Mouse (Mus musculus) hindbrain, postnatal 0 days (tissue): Measurements from ENCODE around the gene Phactr4. TPM values are rescaled to one million over a fixed set of nuclear protein-coding genes. Genes with fewer than 3 reads are reported as not detected.

ENCODE experiments used
- ATAC-seq: fragments of 200-750 bp; cut with Nextera tagmentation; 2 replicates; pipeline ENCODE4 v1.8.0; 2017; ENCODE audit warnings: mild to moderate bottlenecking, moderate TSS enrichment, moderate library complexity
- DNase-seq: peaks from one replicate; pipeline ENCODE4 v3.0.0-alpha.2; 2015; ENCODE audit warnings: low spot score
- H3K27ac ChIP-seq: fragments of 300-500 bp; sonication (generic); 2 replicates; pipeline ENCODE4 v1.5.1; 2014; ENCODE audit warnings: mild to moderate bottlenecking
- H3K27me3 ChIP-seq: fragments of 300-500 bp; sonication (generic); 2 replicates; pipeline ENCODE4 v1.6.1; 2014; ENCODE audit warnings: low read length, mixed read lengths; ENCODE audit not compliant: insufficient read depth
- H3K36me3 ChIP-seq: fragments of 300-500 bp; sonication (generic); 2 replicates; pipeline ENCODE4 v1.6.1; 2014; ENCODE audit warnings: low read length, mixed read lengths; ENCODE audit not compliant: insufficient read depth
- H3K4me1 ChIP-seq: fragments of 300-500 bp; sonication (generic); 2 replicates; pipeline ENCODE4 v1.6.1; 2014; ENCODE audit warnings: antibody characterized with exemption, low read length, mixed read lengths; ENCODE audit not compliant: insufficient read depth
- H3K4me2 ChIP-seq: fragments of 300-500 bp; sonication (generic); 2 replicates; pipeline ENCODE4 v1.6.1; 2014; ENCODE audit warnings: low read depth, mild to moderate bottlenecking, low read length, moderate library complexity, mixed read lengths
- H3K4me3 ChIP-seq: fragments of 300-500 bp; sonication (generic); 2 replicates; pipeline ENCODE4 v1.5.1; 2014; ENCODE audit warnings: low read length
- H3K9ac ChIP-seq: fragments of 300-500 bp; sonication (generic); replicated peaks from 2 replicates; pipeline ENCODE4 v1.6.1; 2014; ENCODE audit warnings: mild to moderate bottlenecking, low read length, moderate library complexity, mixed read lengths
- H3K9me3 ChIP-seq: fragments of 300-500 bp; sonication (generic); 2 replicates; pipeline ENCODE4 v1.6.1; 2016; ENCODE audit warnings: low read length, mixed read lengths
- CTCF ChIP-seq: IDR thresholded peaks from 2 replicates; pipeline ENCODE4 v1.5.1; 2016; ENCODE audit warnings: antibody characterized with exemption, control low read depth, low read depth
- WGBS: fragments of 180-500 bp; shearing (Covaris S2); extraction: QIAGEN DNeasy Blood & Tissue Kit; methylation state at CpG from one replicate; pipeline ENCODE4 v1.1.7; 2014; 5-methylcytosine and 5-hydroxymethylcytosine counted together
- polyA plus RNA-seq: library from polyadenylated mRNA; unstranded; fragments of >200 nt; fragmentation: Nextera tagmentation; extraction: Ambion mirVana; gene quantifications from 2 replicates; pipeline ENCODE4 v1.2.1, GENCODE M21; 2015
- total RNA-seq: library from RNA; depleted of rRNA; stranded (reverse); fragments of >200 nt; gene quantifications from 2 replicates; pipeline ENCODE4 v1.2.3, GENCODE M21; 2014

Phactr4 gene
- total and polyA plus RNA-seq, 2 experiments from 2014 or later = 4.0 to 5.2 TPM

DNA sequence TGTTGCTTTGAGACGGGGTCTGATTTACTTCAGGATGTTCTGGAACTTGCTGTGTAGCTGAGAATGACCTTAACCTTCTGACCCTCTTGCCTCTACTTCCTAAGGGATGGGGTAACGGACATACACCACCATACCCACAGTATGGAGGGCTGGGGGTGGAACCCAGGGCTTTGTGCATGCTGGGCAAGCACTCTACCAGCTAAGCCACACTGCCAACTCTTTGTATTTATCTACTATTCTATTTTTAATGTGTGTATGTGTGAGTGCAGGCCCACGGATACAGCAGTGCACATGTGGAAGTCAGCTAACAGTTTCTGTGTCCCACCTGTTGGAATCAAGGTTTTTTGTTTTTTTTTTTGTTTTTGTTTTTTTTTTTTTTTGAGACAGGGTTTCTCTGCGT lies 62.8 kb downstream of the Phactr4 start:
- H3K4me3 ChIP-seq = no peak overlapping the region
- H3K4me1 ChIP-seq = no peaks in the 10 kb centered on the region
- ATAC-seq (no peak), DNase-seq (no peak)
- no peaks in the 10 kb centered on the region for H3K9me3 ChIP-seq
- no peak overlapping the region for H3K4me2 ChIP-seq
- 91% methylated on average over 3 of the region's 4 CpGs for WGBS
- no peak overlapping the region for H3K9ac ChIP-seq
- H3K27ac ChIP-seq = no peak overlapping the region
- H3K36me3 ChIP-seq = peaks cover 15% of the 10 kb centered on the region
- TF ChIP-seq CTCF = no peak
- H3K27me3 ChIP-seq = no peaks in the 10 kb centered on the region

DNA sequence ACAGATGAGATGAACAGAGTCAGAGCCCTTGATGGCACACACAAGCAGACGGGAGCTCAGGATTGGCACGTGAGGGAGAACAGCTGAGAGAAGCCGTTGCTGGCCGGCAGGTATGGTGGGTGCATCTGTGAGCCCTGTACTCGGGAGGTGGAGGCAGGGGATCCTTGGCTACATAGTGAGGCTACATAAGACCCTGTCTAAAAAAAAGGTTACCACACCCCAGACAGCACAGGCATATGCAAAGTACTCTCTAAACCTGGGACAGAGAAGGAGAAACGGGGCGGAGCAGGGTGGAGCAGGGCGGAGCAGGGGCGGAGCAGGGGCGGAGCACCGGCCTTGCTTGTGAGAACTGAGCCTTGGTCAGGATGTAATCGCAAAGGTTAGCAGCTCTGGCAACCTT lies 66.1 kb downstream of the Phactr4 start:
- no peak for ATAC-seq
- H3K9ac ChIP-seq = no peak overlapping the region
- peaks cover 15% of the 10 kb centered on the region for H3K36me3 ChIP-seq
- H3K27ac ChIP-seq = no peak overlapping the region
- 0 out of 2 replicates have a peak, but pooled peaks cover 5% of the 10 kb centered on the region for H3K4me1 ChIP-seq
- no peaks in the 10 kb centered on the region for H3K9me3 ChIP-seq
- H3K4me3 ChIP-seq = no peak overlapping the region
- WGBS = 36% methylated on average over 12 of the region's 12 CpGs
- no peaks in the 10 kb centered on the region for H3K27me3 ChIP-seq
- H3K4me2 ChIP-seq = no peak overlapping the region
- no peak for DNase-seq
- no peak for TF ChIP-seq CTCF

DNA sequence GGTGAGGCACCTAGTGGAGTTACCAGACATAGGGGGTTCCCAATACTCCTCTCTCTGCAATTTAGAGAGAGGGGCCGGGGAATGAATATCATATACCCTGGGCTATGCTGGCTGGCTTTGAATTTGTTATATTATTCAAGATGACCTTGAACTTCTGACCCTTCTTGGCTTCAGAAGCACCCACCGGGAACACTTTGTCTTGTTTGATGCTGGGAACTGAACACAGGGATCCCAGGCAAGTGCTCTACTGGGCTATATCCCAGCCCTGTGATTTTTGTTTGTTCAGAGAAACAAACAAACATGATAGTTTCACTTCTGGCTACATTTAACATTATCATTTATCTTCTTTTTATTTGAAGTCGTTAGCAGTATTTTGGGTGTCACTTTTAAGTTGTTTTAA lies 66.9 kb downstream of the Phactr4 start:
- DNase-seq (no peak), ATAC-seq (no peak)
- no peak for TF ChIP-seq CTCF
- H3K4me1 ChIP-seq = 0 out of 2 replicates have a peak, but pooled peaks cover 5% of the 10 kb centered on the region
- peaks cover 15% of the 10 kb centered on the region for H3K36me3 ChIP-seq
- WGBS = 88% methylated on average over 3 of the region's 3 CpGs
- H3K9me3 ChIP-seq = no peaks in the 10 kb centered on the region
- no peak overlapping the region for H3K9ac ChIP-seq
- H3K4me3 ChIP-seq = no peak overlapping the region
- no peaks in the 10 kb centered on the region for H3K27me3 ChIP-seq
- no peak overlapping the region for H3K27ac ChIP-seq
- H3K4me2 ChIP-seq = no peak overlapping the region

DNA sequence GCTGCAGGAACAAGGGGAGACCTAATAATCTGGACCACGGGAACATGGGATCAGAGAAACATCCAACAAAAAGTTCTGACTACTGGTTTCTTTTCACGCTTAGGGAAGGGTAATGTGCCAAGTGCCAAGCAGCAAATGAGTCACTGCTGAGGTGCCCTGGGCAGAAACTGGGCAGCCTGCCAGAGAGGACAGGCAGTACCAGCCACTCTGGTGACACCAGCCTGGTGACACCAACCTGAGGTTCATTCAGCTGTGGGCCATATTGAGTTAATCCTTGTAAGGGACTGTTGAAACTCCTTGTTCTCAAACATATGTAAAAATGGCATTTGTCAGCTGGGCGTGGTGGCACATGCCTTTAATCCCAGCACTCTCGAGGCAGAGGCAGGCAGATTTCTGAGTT lies 67.7 kb downstream of the Phactr4 start:
- H3K4me2 ChIP-seq = no peak overlapping the region
- H3K4me3 ChIP-seq = no peak overlapping the region
- no peak overlapping the region for H3K9ac ChIP-seq
- DNase-seq (no peak), ATAC-seq (no peak)
- peaks cover 15% of the 10 kb centered on the region for H3K36me3 ChIP-seq
- no peak overlapping the region for H3K27ac ChIP-seq
- no peaks in the 10 kb centered on the region for H3K9me3 ChIP-seq
- 0 out of 2 replicates have a peak, but pooled peaks cover 5% of the 10 kb centered on the region for H3K4me1 ChIP-seq
- H3K27me3 ChIP-seq = no peaks in the 10 kb centered on the region
- 84% methylated on average over 4 of the region's 4 CpGs for WGBS
- TF ChIP-seq CTCF = no peak

DNA sequence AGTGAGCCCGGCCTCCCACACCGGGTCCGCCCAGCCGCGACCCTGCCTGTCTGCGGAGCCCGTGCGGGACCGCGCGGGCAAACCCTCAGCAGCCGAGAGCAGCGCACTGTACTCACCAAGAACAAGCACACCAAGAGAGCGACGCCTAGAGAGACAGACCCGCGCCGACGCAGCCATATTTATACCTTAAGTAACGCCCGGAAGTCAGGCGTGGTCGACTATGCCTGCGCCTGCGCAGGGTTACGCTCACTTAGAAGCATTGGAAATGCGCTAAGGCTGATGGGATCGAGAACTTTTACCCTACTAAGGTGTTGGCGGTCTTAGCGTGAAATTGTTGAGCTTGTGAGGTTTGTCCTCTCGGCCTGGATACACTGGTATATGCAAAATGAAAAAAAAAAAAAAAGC lies 68.8 kb downstream of the Phactr4 start, which contains the start of gene Rcc1:
TSS of gene Rcc1 (minus strand) at position 125 of the 405 bp plus-strand sequence.
- peak within 1 kb of the TSS; percentile 55 for H3K9ac ChIP-seq
- peak within 1 kb of the TSS; percentile 73 for H3K4me2 ChIP-seq
- H3K9me3 ChIP-seq = no peaks in the 10 kb centered on the region
- peak within 1 kb of the TSS; percentile 81 for H3K27ac ChIP-seq
- 0 out of 2 replicates have a peak, but pooled peaks cover 5% of the 10 kb centered on the region for H3K4me1 ChIP-seq
- under 1% methylated on average over 31 of the region's 31 CpGs for WGBS
- ATAC-seq (peak; percentile 95), DNase-seq (peak; percentile 95)
- peaks cover 15% of the 10 kb centered on the region for H3K36me3 ChIP-seq
- no peaks in the 10 kb centered on the region for H3K27me3 ChIP-seq
- TF ChIP-seq CTCF = peak; percentile 40
- peak within 1 kb of the TSS; percentile 48 for H3K4me3 ChIP-seq

DNA sequence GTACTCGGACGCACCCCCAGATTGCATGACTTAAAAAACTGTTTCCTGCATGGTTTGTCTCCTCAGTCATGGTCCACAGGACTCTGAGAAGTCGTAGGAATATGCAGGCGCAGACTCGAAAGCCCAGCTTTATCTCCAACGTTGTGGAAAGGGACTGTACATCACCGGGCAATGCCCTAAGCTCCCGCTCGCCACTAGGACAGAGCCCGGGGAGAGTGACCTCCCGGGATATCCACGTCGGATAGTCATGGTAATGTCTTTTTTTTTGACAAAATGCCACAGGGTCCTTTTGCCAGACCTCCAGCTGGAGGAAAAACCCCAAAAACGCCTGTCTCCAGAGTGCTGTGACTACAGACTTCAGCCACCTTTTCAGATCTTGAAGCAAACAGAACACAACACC lies 69.5 kb downstream of the Phactr4 start:
- peak overlapping the region; percentile 55 for H3K9ac ChIP-seq
- WGBS = under 1% methylated on average over 14 of the region's 14 CpGs
- no peak for ATAC-seq
- DNase-seq = no peak
- H3K27ac ChIP-seq = peak overlapping the region; percentile 81
- no peak for TF ChIP-seq CTCF
- peak overlapping the region; percentile 73 for H3K4me2 ChIP-seq
- H3K9me3 ChIP-seq = no peaks in the 10 kb centered on the region
- no peaks in the 10 kb centered on the region for H3K27me3 ChIP-seq
- peak overlapping the region; percentile 48 for H3K4me3 ChIP-seq
- peaks cover 11% of the 10 kb centered on the region for H3K36me3 ChIP-seq
- 0 out of 2 replicates have a peak, but pooled peaks cover 5% of the 10 kb centered on the region for H3K4me1 ChIP-seq

DNA sequence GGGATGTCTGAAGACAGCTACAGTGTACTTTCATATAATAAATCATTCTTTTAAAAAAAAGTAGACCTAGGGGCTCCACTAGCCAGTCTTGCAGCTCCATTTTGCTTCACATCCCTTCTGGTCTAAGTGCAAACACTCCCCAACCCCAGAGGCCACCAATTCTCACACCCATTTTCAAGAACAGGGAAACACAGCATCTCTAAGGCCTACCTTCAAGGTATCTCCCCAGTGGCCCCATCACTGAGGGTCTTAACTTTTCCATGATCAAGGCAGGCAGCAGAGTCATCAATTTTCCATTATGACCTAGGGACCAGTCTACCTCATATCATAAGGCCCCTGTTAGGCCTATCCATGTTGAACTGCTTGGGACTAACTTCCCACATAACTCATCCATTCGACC lies 70.9 kb downstream of the Phactr4 start:
- TF ChIP-seq CTCF = no peak
- peak overlapping the region; percentile 73; the same call in 1 of the 2 replicates for H3K4me2 ChIP-seq
- DNase-seq (no peak), ATAC-seq (no peak)
- 0 out of 2 replicates have a peak, but pooled peaks cover 5% of the 10 kb centered on the region for H3K4me1 ChIP-seq
- no peaks in the 10 kb centered on the region for H3K9me3 ChIP-seq
- no peaks in the 10 kb centered on the region for H3K27me3 ChIP-seq
- 44% methylated on average over 1 of the region's 1 CpGs for WGBS
- no peak overlapping the region for H3K27ac ChIP-seq
- no peaks in the 10 kb centered on the region for H3K36me3 ChIP-seq
- H3K4me3 ChIP-seq = no peak overlapping the region
- no peak overlapping the region for H3K9ac ChIP-seq
